Mouse (Mus musculus): ENCODE measurements around the gene Brpf1.

Gene Brpf1

GRCm38 (mm10) chr6:113306986-113307349 lies at the start of gene Brpf1:
Gene Brpf1 (plus strand): TSS chr6:113307137.
- no peak for DNase-seq (ENCODE audit: low read depth)

DNA sequence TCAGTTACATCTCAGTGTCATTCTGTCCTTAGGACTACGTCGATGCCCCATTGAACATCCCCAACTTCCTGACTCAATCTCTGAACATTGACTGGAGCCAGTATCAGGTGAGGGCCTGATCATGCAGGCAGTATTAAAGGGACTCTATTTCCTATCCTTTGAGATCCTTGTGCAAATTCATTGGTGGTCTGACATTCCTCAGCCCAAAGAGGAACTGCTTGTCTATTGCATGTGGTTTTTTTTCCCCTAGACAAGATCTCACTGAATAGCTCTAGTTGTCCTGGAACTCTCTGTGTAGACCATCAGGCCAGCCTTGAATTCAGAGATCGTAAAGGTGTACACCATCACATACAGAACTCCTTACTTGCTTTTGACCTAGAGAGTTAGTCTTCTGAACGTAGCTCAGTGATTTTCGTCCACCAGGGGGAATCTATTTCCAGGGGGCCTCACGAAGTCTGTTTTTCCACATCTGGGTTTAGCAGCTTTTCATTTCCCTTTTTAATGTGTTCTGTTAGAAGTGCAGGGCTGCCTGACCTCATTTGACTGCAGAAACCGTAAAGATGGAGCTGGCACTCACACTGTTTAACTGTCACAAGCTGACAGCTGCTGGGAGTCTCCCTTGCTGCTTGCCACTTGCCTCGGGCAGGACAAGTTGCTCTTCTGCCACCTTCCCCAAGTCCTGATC lies 45.6 kb upstream of the Brpf1 start:
- no peak for DNase-seq (ENCODE audit: low read depth)

DNA sequence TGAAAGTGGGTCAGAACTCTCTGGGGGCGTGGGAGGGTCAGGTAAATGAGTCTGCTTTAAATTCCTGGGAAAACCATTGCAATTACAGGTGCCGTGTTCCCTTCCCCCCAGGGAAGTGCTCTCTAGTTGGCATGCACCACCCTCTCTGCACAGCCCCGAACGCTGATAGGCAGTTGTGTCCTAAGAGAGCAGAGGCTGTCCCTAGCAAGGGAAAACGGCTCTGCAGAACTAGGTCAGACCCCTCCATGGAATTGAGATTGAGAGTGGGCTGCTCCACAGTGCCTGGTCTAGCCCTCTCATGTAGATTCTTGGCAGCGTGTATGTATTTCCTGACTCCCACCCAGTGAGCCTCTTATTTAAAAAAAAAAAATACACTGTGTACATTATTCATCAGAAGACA lies 43.4 kb upstream of the Brpf1 start:
- no peak for DNase-seq (ENCODE audit: low read depth)

GRCm38 (mm10) chr6:113264429-113264828 lies 42.5 kb upstream of the Brpf1 start:
- no peak for DNase-seq (ENCODE audit: low read depth)

DNA sequence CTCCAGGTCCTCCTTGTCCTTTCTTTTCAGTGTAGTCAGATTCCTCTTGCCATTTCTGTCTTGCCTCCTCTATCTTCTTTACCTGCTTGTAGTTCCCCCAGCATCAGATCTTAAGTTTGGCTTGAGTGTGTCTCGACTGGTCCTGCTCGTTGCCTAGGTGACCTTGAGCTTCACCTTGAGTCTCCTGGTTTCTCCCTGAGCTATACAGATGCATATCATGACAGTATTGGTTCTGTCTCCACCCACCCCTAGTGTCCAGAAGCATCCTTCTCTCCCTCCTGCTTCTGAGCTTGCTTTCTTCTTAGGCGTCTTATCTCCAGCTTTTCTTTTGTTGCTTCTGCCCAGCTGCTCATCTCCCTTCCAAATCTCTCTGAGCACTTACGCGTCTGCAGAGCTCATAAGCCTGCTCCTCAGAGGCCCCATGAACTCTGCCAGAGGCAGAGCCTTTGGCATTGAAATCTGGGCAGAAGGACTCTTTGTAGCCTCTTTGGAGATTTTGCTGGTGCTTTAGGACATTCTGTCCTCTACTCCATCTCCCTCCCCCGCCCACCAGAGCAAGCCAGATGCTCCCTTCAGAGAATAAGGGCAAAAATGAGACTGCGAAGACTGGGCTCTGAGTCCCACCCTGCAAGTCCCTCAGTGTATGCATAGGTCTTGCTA lies 39.8 kb upstream of the Brpf1 start:
- no peak for DNase-seq (ENCODE audit: low read depth)

- no peak for DNase-seq (ENCODE audit: low read depth)
Observed at GRCm38 (mm10) chr6:113267988-113268387, 38.9 kb upstream of the Brpf1 start.

- no peak for DNase-seq (ENCODE audit: low read depth)
Observed at GRCm38 (mm10) chr6:113272365-113272764, 34.6 kb upstream of the Brpf1 start.

- DNase-seq (ENCODE audit: low read depth), result no peak
Observed at GRCm38 (mm10) chr6:113276846-113277245, 30.1 kb upstream of the Brpf1 start.

- DNase-seq (ENCODE audit: low read depth), result no peak
Observed at GRCm38 (mm10) chr6:113281676-113282075, 25.3 kb upstream of the Brpf1 start.

- DNase-seq (ENCODE audit: low read depth), result peak; percentile 27
Observed at GRCm38 (mm10) chr6:113282101-113282802, 24.7 kb upstream of the Brpf1 start, which contains the start of gene Cpne9. Gene Cpne9 (plus strand): TSS chr6:113282307.

DNA sequence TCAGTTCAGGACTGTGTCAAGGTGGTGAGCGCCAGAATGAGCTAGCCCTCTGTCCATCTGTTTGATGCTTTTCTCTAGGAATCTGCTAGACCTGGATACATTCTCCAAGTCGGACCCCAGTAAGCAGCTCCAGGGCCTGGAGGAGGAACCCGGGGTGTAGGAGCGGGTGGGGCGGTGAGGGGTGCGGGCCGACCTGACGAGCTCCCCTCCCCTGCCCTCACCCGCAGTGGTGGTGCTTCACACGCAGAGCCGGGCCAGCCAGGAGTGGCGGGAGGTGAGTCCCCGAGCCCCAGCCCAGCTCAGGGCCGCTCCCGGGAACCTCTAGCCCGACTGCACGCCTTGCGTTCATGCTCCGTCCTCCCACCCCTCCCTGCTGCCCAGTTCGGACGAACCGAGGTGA lies 24.0 kb upstream of the Brpf1 start:
- no peak for DNase-seq (ENCODE audit: low read depth)

- DNase-seq (ENCODE audit: low read depth), result no peak
Observed at GRCm38 (mm10) chr6:113283500-113283899, 23.4 kb upstream of the Brpf1 start.

DNA sequence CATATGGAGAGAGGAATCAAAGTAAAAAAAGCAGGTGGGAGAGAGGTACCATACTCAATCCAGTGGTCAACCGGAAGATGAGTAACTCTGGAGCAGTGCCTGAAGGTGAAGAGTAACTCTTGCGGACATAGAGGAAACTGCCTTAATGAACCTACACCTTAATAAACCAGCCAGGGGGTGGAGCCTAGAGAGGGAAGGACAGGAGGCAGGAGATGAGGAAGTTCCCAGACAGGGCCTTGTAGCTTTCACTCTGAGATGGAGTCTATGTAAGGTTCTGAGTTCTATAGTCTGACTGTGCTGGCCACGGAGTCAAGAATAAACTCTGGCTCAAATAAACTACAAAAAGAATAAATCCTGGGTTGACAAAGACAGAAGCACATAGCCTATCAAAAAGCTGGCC lies 22.0 kb upstream of the Brpf1 start:
- DNase-seq (ENCODE audit: low read depth), result peak; percentile 9

- DNase-seq (ENCODE audit: low read depth), result no peak
Observed at GRCm38 (mm10) chr6:113286316-113286715, 20.6 kb upstream of the Brpf1 start.

DNA sequence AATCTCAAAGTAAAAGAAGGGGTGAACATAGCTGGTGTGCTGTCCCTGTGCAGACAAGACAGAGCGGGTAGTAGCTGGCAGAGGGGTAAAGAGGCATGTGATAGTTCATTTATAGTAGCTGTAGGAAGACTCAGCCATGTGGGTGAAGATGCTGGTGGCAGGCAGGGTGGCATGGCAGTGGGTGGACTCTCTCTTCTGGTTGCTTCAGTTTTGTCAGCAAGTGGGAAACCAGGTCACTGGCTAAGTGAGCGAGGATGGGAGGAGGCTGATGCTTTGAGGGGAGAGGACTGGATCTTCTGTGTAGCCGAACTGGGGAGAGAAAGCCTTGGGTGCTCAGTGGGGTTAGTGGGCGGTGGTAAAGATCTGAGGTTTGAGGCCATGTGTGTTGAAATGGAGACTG lies 19.7 kb upstream of the Brpf1 start:
- DNase-seq (ENCODE audit: low read depth), result no peak

GRCm38 (mm10) chr6:113289346-113289745 lies 17.6 kb upstream of the Brpf1 start:
- DNase-seq (ENCODE audit: low read depth), result no peak

GRCm38 (mm10) chr6:113290346-113290745 lies 16.6 kb upstream of the Brpf1 start:
- no peak for DNase-seq (ENCODE audit: low read depth)

DNA sequence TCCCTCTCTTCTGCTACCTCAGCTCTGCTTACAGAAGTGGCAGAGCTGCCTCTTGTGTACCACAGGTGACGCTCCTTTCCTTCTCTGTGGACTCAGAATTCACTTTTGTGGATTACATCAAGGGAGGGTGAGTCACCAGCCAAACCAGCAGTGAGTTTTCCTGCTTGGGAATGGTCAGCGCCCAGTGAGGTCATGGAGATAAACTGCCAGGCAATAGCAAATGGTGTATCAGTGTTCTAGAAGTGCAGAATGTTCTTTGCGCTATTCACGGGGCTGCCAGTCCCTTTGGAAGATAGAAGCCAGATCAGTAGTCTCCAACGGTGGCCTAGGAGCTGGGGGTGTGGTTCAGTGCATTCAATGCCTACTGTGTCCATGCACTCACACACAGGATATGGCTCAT lies 14.0 kb upstream of the Brpf1 start:
- DNase-seq (ENCODE audit: low read depth), result peak; percentile 34

DNA sequence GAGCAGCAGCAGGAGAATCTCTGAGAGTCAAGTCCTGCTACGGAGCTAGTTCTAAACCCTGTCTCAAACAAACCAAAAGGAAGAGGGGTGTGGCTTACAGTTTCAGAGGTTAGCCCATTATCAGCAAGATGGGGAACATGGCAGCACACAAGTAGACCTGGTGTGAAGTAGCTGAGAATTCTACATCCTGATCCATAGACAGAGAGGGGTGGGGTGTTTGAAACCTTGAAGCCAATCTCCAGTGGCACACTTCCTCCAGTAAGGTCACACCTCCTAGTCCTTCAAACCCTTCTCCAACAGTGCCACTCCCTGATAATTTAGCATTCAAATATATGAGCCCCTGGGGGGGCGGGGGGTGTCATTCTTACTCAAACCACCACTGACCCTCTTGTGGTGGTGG lies 10.9 kb upstream of the Brpf1 start:
- DNase-seq (ENCODE audit: low read depth), result no peak

GRCm38 (mm10) chr6:113296639-113297038 lies 10.3 kb upstream of the Brpf1 start:
- peak; percentile 62 for DNase-seq (ENCODE audit: low read depth)

DNA sequence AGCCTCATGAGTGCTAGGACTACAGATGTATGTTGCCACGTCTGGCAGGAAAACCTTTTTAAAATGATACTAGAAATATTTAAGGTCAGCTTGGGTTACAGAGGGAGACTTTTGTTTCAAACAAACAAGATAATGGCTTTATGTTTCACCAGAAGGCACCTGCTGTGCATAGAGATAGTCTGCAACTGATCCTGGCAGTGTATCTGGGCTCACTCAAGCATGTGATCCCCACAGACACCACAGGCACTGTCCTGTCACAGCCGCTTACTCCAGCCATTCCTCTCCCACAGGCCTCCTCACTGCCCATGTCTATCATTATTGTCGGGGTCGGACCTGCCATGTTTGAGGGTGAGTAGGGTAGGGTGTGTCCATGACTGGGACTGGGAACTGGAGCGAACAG lies 5.6 kb upstream of the Brpf1 start:
- DNase-seq (ENCODE audit: low read depth), result no peak

DNA sequence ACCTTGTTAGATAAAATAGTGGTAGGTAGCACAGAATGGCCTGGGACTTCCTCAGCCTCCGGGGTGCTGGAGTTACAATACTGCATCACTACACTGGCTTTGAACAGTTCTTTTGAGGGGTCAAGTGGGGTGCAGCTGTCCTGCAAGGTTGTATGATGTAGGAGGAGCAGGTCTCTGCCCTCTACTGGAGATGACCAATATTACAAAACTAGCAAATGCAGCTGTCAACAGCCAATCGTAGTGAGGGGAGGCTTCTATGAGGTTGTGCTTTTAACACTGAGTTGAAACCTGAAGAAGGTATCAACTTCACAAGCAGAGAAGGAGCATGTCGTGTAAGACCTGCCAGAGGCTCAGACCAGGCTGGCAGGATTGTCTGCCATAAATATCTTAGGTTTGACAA lies 4.7 kb upstream of the Brpf1 start:
- DNase-seq (ENCODE audit: low read depth), result peak; percentile 80

DNA sequence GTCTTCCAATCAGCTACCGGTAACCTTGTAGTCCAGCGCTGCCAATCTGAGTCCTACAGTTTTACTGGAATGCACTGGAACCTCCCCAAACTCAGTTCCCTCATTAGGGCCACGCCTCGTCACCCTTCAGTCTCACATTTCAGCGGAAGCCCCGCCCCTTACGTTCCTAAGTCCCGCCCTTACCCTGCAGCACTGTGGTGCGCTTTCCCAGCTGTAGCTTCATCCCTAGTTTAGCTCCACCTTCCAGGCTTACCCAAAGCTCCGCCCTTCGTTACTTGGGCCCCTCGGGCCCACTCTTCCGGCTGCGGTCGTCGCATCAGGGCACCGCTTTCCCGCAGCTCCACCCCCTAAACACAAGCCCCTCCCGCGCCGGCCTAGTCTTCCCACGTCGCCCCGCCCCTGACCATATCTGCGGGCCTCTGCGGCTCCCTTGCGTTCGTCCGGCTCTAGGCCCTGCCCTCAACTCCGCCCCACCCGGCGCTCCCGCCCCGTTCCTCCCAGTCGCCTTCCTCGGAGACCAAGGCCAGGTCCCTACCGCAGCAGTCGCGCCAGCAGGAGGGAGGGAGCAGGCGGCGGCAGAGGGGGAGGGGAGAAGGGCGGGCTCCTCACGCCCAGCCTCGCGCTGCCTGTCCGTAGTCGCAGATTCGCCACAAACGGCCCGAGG lies 483 bp upstream of the Brpf1 start:
- peak; percentile 100 for DNase-seq (ENCODE audit: low read depth)
